Mouse (Mus musculus): ENCODE data around the gene Slc26a8. TPM values are rescaled to one million over a fixed set of nuclear protein-coding genes. Genes with fewer than 3 reads are reported as not detected.
A peak's percentile ranks its signal among the peaks of the same experiment; 100 is the strongest.

Slc26a8 gene
- polyA plus RNA-seq, 1 experiment from 2014 or later, result 0.33 TPM

DNA sequence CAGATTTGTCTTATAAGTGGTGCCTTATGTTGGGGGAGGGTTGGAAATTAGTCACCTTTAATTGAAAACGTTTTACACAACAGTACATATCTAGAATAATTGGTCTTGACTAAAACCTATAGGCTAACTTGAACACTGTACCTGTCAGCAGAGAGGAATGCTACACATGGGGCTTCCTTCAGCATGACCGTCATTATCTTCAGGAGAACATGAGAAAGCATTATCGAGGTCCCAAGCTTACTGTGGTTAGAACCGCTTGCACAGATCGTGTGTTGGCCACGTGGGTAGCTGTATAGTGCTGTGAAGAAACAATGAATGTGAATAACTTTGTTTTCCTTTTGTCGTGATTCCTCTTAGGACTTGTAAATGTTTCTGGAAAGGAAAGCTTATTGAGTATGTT, 9.8 kb upstream of the Slc26a8 start:
- Histone ChIP-seq H3K27me3 (ENCODE audit: insufficient read depth, low read length) (no peaks in the 10 kb centered on the region), H3K9me3 (ENCODE audit: low read depth, low read length) (no peaks in the 10 kb centered on the region), H3K4me1 (ENCODE audit: insufficient read depth) (peaks cover 24% of the 10 kb centered on the region), H3K36me3 (ENCODE audit: insufficient read depth) (0 out of 2 replicates have a peak, but pooled peaks cover 1% of the 10 kb centered on the region), H3K4me2 (no peak overlapping the region), H3K27ac (ENCODE audit: low read depth) (no peak overlapping the region), H3K4me3 (ENCODE audit: low read depth, low read length) (no peak overlapping the region), H3K9ac (no peak overlapping the region)
- DNase-seq, result no peak
- ATAC-seq (ENCODE audit: insufficient read depth), result no peak
- WGBS, result 83% methylated on average over 7 of the region's 7 CpGs
- no peak for TF ChIP-seq CTCF (IDR thresholded peaks at IDR 0.05; ENCODE audit: low read depth)

DNA sequence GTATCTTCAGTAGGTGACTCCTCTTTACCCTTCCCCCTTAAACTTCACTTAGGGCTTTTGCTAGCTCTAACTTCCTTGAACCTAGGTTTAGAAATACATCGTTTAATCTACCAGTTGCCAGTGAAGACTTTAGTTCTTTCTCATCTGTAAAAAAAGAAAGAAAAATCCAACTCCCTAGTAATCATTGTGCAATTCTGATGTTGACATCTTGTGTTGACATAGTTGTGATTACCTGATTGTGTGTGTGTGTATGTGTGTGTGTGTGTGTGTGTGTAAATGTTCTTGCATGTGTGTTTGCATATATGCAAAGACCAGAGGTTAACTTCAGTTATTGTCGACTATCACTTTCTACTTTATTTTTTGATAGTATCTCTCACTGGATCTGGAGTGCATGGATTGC, 8.6 kb upstream of the Slc26a8 start:
- TF ChIP-seq CTCF (IDR thresholded peaks at IDR 0.05; ENCODE audit: low read depth), result no peak
- no peak overlapping the region for H3K27ac ChIP-seq (ENCODE audit: low read depth)
- no peak overlapping the region for H3K4me2 ChIP-seq
- ATAC-seq (ENCODE audit: insufficient read depth) (no peak), DNase-seq (no peak)
- no peak overlapping the region for H3K4me3 ChIP-seq (ENCODE audit: low read depth, low read length)
- WGBS, result 76% methylated on average over 2 of the region's 2 CpGs
- H3K27me3 ChIP-seq (ENCODE audit: insufficient read depth, low read length), result no peaks in the 10 kb centered on the region
- H3K9me3 ChIP-seq (ENCODE audit: low read depth, low read length), result no peaks in the 10 kb centered on the region
- H3K9ac ChIP-seq, result no peak overlapping the region
- peaks cover 29% of the 10 kb centered on the region for H3K4me1 ChIP-seq (ENCODE audit: insufficient read depth)
- H3K36me3 ChIP-seq (ENCODE audit: insufficient read depth), result peaks cover 5% of the 10 kb centered on the region; the same call in 1 of the 2 replicates

DNA sequence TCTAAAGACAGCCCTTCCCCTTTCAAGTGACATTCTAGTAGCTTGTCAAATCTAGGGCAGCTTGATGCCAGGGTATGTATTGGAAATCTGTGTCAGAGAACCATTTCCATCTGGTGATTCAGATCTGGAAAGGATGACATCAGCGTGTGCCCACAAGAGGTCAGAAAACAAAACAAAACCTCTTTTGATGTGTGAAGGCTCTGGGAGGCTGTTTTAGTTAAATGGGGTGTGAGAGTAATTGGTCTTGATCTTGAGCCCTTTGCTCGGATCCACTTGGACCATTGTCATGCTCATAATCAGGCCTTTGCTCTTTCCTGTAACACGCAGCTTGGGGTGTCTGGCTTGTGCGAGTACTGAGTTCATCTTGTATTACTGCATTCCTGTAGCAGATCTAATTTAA, 8.2 kb upstream of the Slc26a8 start:
- Histone ChIP-seq H3K9ac (no peak overlapping the region; the same call in 1 of the 2 replicates), H3K4me3 (ENCODE audit: low read depth, low read length) (no peak overlapping the region), H3K4me1 (ENCODE audit: insufficient read depth) (peaks cover 33% of the 10 kb centered on the region), H3K9me3 (ENCODE audit: low read depth, low read length) (no peaks in the 10 kb centered on the region), H3K36me3 (ENCODE audit: insufficient read depth) (peaks cover 7% of the 10 kb centered on the region; the same call in 1 of the 2 replicates), H3K27me3 (ENCODE audit: insufficient read depth, low read length) (no peaks in the 10 kb centered on the region), H3K4me2 (peak overlapping the region; percentile 21; the same call in 1 of the 2 replicates), H3K27ac (ENCODE audit: low read depth) (peak overlapping the region; percentile 75)
- ATAC-seq (ENCODE audit: insufficient read depth) (no peak), DNase-seq (peak; percentile 59)
- 25% methylated on average over 4 of the region's 4 CpGs for WGBS
- no peak for TF ChIP-seq CTCF (IDR thresholded peaks at IDR 0.05; ENCODE audit: low read depth)

GRCm38 (mm10) chr17:28697290-28698195, 7.5 kb upstream of the Slc26a8 start:
- Histone ChIP-seq H3K4me2 (peak overlapping the region; percentile 21), H3K9me3 (ENCODE audit: low read depth, low read length) (no peaks in the 10 kb centered on the region), H3K4me1 (ENCODE audit: insufficient read depth) (peaks cover 37% of the 10 kb centered on the region), H3K9ac (peak overlapping the region; percentile 10; the same call in 1 of the 2 replicates), H3K27ac (ENCODE audit: low read depth) (peak overlapping the region; percentile 75), H3K27me3 (ENCODE audit: insufficient read depth, low read length) (no peaks in the 10 kb centered on the region), H3K4me3 (ENCODE audit: low read depth, low read length) (no peak overlapping the region), H3K36me3 (ENCODE audit: insufficient read depth) (peaks cover 7% of the 10 kb centered on the region; the same call in 1 of the 2 replicates)
- DNase-seq (peak; percentile 40), ATAC-seq (ENCODE audit: insufficient read depth) (peak; percentile 55)
- TF ChIP-seq CTCF (IDR thresholded peaks at IDR 0.05; ENCODE audit: low read depth), result no peak
- 40% methylated on average over 13 of the region's 13 CpGs for WGBS

- H3K27ac ChIP-seq (ENCODE audit: low read depth), result peak overlapping the region; percentile 75; the same call in 1 of the 2 replicates
These were observed 6.6 kb upstream of the Slc26a8 start for GRCm38 (mm10) chr17:28696641-28697040.

DNA sequence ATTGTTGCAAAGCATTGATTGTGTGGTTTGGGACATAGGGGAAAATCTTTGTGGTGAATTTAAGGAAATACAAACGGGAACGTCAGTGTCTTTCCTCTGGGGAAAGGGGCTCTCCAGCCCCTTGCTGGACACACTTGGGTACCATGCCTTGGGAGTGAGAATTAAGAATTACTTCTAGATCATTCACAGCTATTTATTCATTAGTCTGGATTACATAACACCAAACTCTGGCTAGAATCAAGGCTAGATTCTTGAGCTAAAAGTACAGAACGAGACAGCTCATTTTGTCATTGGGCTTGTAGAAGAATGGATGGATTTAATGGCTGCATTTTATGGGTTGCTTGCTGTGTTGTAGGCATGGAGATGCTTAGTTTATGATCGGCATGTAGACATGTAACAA, 4.8 kb upstream of the Slc26a8 start:
- Histone ChIP-seq H3K9ac (no peak overlapping the region), H3K4me2 (no peak overlapping the region), H3K4me1 (ENCODE audit: insufficient read depth) (peaks cover 40% of the 10 kb centered on the region), H3K27ac (ENCODE audit: low read depth) (no peak overlapping the region), H3K36me3 (ENCODE audit: insufficient read depth) (peaks cover 7% of the 10 kb centered on the region; the same call in 1 of the 2 replicates), H3K9me3 (ENCODE audit: low read depth, low read length) (no peaks in the 10 kb centered on the region), H3K4me3 (ENCODE audit: low read depth, low read length) (no peak overlapping the region), H3K27me3 (ENCODE audit: insufficient read depth, low read length) (peaks cover 3% of the 10 kb centered on the region; the same call in 1 of the 2 replicates)
- TF ChIP-seq CTCF (IDR thresholded peaks at IDR 0.05; ENCODE audit: low read depth), result no peak
- no peak for ATAC-seq (ENCODE audit: insufficient read depth)
- DNase-seq, result no peak
- WGBS, result 79% methylated on average over 4 of the region's 4 CpGs

More at GRCm38 (mm10) chr17:28696641-28697040, 6.6 kb upstream of the Slc26a8 start:
- Histone ChIP-seq H3K36me3 (ENCODE audit: insufficient read depth) (peaks cover 7% of the 10 kb centered on the region; the same call in 1 of the 2 replicates), H3K4me2 (peak overlapping the region; percentile 21), H3K4me1 (ENCODE audit: insufficient read depth) (peaks cover 37% of the 10 kb centered on the region), H3K9me3 (ENCODE audit: low read depth, low read length) (no peaks in the 10 kb centered on the region), H3K27me3 (ENCODE audit: insufficient read depth, low read length) (no peaks in the 10 kb centered on the region), H3K9ac (no peak overlapping the region), H3K4me3 (ENCODE audit: low read depth, low read length) (no peak overlapping the region)
- no peak for TF ChIP-seq CTCF (IDR thresholded peaks at IDR 0.05; ENCODE audit: low read depth)
- ATAC-seq (ENCODE audit: insufficient read depth) (no peak), DNase-seq (peak; percentile 73)
- 11% methylated on average over 2 of the region's 2 CpGs for WGBS

GRCm38 (mm10) chr17:28694078-28694477, 4.0 kb upstream of the Slc26a8 start:
- peak overlapping the region; percentile 46; the same call in 1 of the 2 replicates for H3K27ac ChIP-seq (ENCODE audit: low read depth)

More at GRCm38 (mm10) chr17:28694078-28694477, 4.0 kb upstream of the Slc26a8 start:
- Histone ChIP-seq H3K9ac (no peak overlapping the region), H3K9me3 (ENCODE audit: low read depth, low read length) (no peaks in the 10 kb centered on the region), H3K4me1 (ENCODE audit: insufficient read depth) (peaks cover 43% of the 10 kb centered on the region), H3K4me2 (peak overlapping the region; percentile 86; the same call in 1 of the 2 replicates), H3K4me3 (ENCODE audit: low read depth, low read length) (no peak overlapping the region), H3K27me3 (ENCODE audit: insufficient read depth, low read length) (peaks cover 11% of the 10 kb centered on the region), H3K36me3 (ENCODE audit: insufficient read depth) (peaks cover 7% of the 10 kb centered on the region; the same call in 1 of the 2 replicates)
- WGBS, result 73% methylated on average over 2 of the region's 2 CpGs
- ATAC-seq (ENCODE audit: insufficient read depth) (no peak), DNase-seq (no peak)
- TF ChIP-seq CTCF (IDR thresholded peaks at IDR 0.05; ENCODE audit: low read depth), result no peak

Measured in lung, embryonic 14.5 days (tissue).